Mouse (Mus musculus) ovary, postnatal 10 days (tissue): ENCODE measurements around the gene Lrtm1.

ENCODE experiments used
- DNase-seq: peaks from one replicate; pipeline ENCODE4 v3.0.0; 2022; ENCODE audit warnings: low spot score

Lrtm1 gene

DNA sequence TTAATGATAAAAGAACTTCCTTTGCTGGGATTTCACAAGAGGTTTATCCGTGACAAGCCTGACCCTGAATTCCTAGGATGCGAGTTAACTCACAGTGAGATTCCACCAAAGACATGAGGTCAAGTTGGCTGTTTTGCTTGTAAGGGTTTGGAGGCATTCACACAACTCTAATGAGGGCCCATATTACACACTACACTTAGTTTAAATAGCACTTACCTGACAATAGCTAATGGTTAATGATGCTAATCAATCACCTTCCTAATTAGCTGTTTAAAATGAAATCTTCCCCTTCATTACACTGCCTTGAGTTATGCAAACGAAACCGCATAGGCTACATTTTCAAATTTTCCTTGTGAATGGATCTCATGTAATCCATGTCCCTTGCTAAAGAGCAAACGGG lies 20.2 kb downstream of the Lrtm1 start:
- no peak for DNase-seq

DNA sequence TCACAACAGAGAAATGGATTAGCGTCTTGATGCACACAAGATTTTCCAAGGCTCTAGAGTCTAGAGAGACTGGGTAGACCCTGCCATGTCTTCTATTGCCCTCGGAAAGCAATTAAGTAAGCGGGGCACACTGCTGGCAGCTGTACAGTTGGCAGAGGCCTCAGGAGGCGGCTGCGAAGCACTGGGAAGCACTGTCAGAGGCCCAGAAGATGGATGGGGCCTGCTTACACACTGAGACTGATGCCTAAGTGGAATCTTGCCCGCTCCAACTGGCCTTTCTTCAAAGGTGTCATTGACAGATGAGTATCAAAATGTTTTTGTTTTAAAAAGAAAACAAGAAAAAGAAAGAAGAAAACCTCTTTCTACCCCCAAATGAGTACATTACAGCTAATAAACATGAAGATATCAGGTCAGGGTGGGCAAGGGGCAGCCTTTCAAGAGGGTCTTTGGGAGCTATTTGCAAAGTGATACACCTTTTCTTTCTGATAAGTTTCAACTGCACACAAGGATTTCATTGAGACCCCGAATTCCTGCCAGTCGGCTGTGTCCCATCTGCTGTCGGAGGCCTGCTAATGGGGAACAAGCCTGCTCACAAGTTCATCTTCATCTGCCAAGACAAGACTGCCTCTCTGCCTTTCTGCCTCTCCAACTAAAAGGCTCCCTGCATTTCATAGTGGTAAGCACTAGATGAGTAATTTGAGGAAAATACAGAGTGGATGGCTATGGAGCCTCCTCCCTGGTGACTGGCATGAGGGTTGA lies 22.8 kb downstream of the Lrtm1 start:
- no peak for DNase-seq

DNA sequence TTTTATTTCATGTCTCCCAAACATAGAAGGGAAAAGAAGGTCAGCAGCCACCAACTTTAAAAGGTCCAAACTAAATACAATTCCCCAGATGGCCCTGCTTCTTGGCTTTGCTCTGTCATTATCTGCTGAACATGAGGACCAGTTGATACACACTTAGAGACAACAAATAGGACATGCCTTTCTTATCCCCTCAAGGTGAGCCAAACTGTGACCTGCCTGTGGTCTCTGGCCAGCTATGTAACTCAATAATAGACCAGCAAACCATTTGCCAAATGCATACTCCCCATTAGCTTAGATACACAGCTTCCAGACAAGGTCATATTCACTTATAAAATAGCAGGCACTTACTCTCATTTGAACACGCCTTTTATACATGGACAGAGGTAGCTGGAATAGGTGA lies 23.5 kb downstream of the Lrtm1 start:
- no peak for DNase-seq

DNA sequence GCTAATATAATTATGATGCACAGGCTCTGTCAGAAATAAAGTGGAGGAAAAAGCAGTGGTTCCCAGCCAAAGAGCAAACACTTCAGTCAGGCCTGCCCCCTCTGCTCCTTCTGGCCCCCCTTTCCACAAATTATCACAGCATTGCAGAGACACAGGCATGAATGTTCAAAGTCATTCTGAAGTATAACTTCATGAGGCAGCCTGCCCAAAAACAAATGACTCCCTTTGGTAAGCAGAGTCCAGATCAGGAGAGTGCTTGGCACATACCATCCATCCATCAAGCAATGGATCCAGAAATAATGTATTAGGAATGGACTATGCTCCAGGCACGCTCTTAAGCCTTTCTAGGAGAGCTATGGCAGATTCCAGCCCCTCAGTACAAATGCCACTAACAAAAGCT lies 24.3 kb downstream of the Lrtm1 start:
- no peak for DNase-seq

DNA sequence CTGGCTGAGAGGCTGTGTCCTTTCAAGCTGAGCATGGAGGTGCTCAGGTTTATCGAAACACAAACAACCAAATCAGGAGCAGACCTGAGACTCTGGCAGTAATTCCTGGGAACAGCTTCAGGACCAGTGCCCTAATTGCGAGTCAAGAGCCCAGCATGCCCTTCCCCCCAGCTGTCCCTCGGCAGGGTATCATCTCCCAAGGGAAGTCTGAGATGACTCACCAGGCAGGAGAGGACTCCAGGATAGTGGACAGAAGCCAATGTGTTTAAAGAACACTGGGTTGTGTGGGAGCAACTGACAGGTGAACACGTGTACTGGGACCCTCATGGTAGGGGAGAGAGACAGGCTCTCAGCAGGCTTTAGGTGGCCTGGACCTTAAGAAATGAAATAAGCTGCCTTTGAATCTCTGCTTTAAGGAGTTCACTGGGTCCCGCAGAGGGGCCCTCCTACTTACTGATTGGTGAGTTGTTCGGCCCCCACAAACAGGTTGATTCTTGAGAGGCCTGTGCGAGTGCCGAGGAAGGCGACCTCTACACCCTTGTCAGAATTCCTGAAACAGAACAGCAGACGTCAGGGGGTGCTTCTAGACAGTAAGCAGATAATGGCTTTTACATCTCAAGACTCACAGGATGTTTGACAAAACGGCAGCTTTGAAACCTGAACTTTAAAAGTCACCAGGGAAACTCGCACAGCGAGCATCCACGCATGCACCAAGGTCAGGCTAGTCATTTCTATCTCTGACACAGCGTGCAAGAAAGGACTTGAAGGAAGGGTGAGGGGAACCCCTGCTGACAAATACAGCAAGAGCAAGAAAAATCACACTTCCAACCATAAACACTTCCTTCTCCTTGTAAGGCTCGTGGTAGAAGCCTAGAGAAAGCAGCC lies 34.2 kb downstream of the Lrtm1 start:
- no peak for DNase-seq

DNA sequence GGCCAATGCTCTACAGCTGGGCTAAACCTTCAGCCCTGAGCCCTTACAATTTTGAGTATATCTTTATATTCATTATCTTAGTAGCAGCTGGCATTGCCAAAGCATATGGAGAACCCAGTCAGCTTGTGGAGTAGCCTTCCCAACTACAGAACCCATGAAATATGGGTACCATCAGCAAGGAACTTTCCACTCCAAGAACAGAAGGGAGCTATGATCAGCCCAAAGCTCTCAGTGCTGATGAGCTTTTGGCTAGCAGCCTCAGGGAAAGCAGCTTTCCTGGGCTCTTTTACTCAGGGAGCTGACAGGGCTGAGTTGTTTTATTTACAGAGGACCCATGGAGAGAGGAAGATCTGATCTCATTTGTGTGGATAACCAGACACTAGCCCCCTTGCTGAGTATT lies 42.7 kb downstream of the Lrtm1 start:
- no peak for DNase-seq

GRCm38 (mm10) chr14:29061491-29061890 lies 43.5 kb downstream of the Lrtm1 start:
- DNase-seq: no peak

- DNase-seq: no peak
Observed at GRCm38 (mm10) chr14:29062676-29063075, 44.7 kb downstream of the Lrtm1 start.

- no peak for DNase-seq
Observed at GRCm38 (mm10) chr14:29073747-29074146, 55.7 kb downstream of the Lrtm1 start.

DNA sequence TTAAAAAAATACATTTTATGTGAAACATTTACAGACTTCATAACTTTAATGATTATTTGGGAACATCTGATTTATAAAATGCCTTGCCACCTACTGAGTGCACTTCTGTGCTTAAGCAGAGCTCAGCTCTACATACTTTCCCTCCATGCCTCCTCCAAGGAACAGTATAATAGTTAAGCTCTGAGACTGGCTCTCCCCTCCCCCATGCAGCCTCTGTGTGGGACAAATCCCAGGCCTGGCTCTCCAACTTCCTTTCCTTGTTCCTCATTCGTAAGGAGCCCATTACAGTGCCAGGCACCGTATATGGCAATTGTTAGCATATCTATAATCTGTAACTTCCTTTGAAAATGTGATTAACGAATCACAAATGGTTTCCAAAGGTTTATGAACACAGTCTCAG lies 59.4 kb downstream of the Lrtm1 start:
- no peak for DNase-seq

DNA sequence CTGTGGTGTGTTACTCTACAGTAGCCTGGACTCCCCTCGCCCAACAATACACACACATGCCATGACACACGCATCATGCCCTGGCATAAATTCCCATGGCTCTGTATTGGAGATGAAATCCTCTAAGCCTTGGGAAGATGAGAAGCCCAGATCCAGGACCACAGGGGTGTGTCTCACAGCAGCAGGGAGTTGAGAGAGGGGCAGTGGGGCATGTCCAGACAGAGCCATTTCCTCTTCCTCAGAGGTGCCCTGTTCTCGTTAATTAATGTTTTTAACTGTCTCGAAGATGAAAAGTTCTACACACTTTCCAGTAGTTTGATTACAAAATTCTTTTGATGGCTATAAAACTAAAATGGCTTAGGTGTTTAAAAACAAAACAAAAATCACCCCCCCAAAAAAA lies 62.2 kb downstream of the Lrtm1 start:
- DNase-seq: no peak

DNA sequence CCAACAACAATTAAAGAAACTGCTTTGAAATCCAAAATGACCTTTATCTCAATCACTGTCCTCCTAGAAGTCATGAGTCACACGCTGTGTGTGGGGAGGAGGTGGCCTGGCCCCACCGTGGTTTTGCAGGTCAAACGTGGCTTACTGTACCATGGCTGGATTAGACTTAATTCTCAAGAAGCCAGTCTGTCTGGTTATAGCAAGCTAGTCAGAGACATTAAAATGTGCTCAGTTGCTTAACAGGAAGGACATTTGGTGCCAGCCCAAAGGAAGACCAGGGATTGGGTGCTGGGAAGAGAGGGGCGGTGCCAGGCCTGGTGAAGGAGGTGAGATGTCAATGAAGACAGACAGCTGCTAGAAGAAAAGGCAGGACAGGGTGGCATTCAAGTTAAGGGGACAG lies 62.6 kb downstream of the Lrtm1 start:
- no peak for DNase-seq

DNA sequence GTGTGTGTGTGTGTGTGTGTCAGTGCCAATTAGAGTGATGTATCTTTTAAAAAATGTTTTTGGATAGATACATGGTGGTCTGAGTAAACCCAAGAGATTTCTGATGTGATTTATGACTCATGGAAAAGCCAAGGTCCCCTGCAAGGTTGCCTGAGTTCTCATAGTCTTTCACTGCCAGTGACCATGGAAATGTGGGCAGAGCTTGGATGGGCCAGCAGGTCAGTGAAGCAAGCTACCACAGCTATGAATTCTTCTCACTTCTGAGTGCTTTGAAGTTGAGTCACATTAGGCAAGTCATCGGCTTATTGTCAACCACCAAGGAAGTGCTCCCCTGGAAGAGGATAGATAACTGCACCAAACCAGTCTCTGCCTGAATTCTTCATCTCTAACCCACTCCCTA lies 64.2 kb downstream of the Lrtm1 start:
- no peak for DNase-seq
